Mouse (Mus musculus): ENCODE results near the gene Slc27a1.

GRCm38 (mm10) chr8:71596798-71597197 is 28.1 kb downstream of the Slc27a1 start:
- TF ChIP-seq CTCF (IDR thresholded peaks at IDR 0.05; ENCODE audit: low read depth, low read length): no peak
- no peak for TF ChIP-seq GATA1 (IDR thresholded peaks at IDR 0.05; ENCODE audit: borderline replicate concordance, low read length)
- no peak for TF ChIP-seq TAL1 (conservative IDR thresholded peaks at IDR 0.05; ENCODE audit: low read depth, low read length)
- TF ChIP-seq POLR2AphosphoS5 (IDR thresholded peaks at IDR 0.05; ENCODE audit: insufficient replicate concordance, low read depth, low read length): no peak

Data from G1E (cell line).